Mouse (Mus musculus) lung, postnatal 14 days (tissue): ENCODE results near the gene Lrp6.
A peak's percentile ranks its signal among the peaks of the same experiment; 100 is the strongest.

ENCODE experiments used
- DNase-seq: peaks from one replicate; pipeline ENCODE4 v3.0.0; 2021

Lrp6 gene

GRCm38 (mm10) chr6:134489637-134490036 is 77.1 kb downstream of the Lrp6 start:
- DNase-seq: peak; percentile 35

- no peak for DNase-seq
Observed at GRCm38 (mm10) chr6:134489130-134489529, 77.6 kb downstream of the Lrp6 start.

- DNase-seq: no peak
Observed at GRCm38 (mm10) chr6:134486318-134486717, 80.4 kb downstream of the Lrp6 start.

GRCm38 (mm10) chr6:134479481-134479880 is 87.3 kb downstream of the Lrp6 start:
- DNase-seq: no peak

- DNase-seq: no peak
Observed at GRCm38 (mm10) chr6:134473143-134473561, 93.6 kb downstream of the Lrp6 start.

- DNase-seq: peak; percentile 84
Observed at GRCm38 (mm10) chr6:134470857-134471256, 95.9 kb downstream of the Lrp6 start.

GRCm38 (mm10) chr6:134469297-134469696 is 97.5 kb downstream of the Lrp6 start:
- DNase-seq: no peak

- no peak for DNase-seq
Observed at GRCm38 (mm10) chr6:134466671-134467229, 100.0 kb downstream of the Lrp6 start.

- no peak for DNase-seq
Observed at GRCm38 (mm10) chr6:134461175-134461574, 105.6 kb downstream of the Lrp6 start.

GRCm38 (mm10) chr6:134458376-134458775 is 108.4 kb downstream of the Lrp6 start:
- DNase-seq: no peak

GRCm38 (mm10) chr6:134454093-134454492 is 112.7 kb downstream of the Lrp6 start:
- DNase-seq: peak; percentile 43

GRCm38 (mm10) chr6:134450661-134451119 is 116.1 kb downstream of the Lrp6 start:
- no peak for DNase-seq

GRCm38 (mm10) chr6:134449958-134450357 is 116.8 kb downstream of the Lrp6 start:
- no peak for DNase-seq

- peak; percentile 22 for DNase-seq
Observed at GRCm38 (mm10) chr6:134448451-134448850, 118.3 kb downstream of the Lrp6 start.

GRCm38 (mm10) chr6:134443925-134444324 is 122.8 kb downstream of the Lrp6 start:
- DNase-seq: no peak

GRCm38 (mm10) chr6:134443198-134443904 is 123.4 kb downstream of the Lrp6 start:
- DNase-seq: no peak

- DNase-seq: no peak
Observed at GRCm38 (mm10) chr6:134442219-134442618, 124.5 kb downstream of the Lrp6 start.

GRCm38 (mm10) chr6:134441716-134442115 is 125.0 kb downstream of the Lrp6 start:
- DNase-seq: no peak

GRCm38 (mm10) chr6:134440023-134440422 is 126.7 kb downstream of the Lrp6 start:
- no peak for DNase-seq

GRCm38 (mm10) chr6:134439401-134440021 is 127.3 kb downstream of the Lrp6 start:
- DNase-seq: peak; percentile 30

GRCm38 (mm10) chr6:134436955-134437354 is 129.8 kb downstream of the Lrp6 start:
- DNase-seq: no peak

- no peak for DNase-seq
Observed at GRCm38 (mm10) chr6:134434866-134435390, 131.8 kb downstream of the Lrp6 start.

- no peak for DNase-seq
Observed at GRCm38 (mm10) chr6:134434044-134434443, 132.7 kb downstream of the Lrp6 start.

GRCm38 (mm10) chr6:134433281-134433680 is 133.5 kb downstream of the Lrp6 start:
- no peak for DNase-seq
